Mouse (Mus musculus) megakaryocyte progenitor cell, adult 5-6 weeks (primary cell): ENCODE data around the gene 5031439G07Rik. TPM values are rescaled to one million over a fixed set of nuclear protein-coding genes. Genes with fewer than 3 reads are reported as not detected.

Source experiments
- total RNA-seq, 2 experiments: library from RNA; stranded (forward) in 1 of 2; stranded (reverse) in 1 of 2; fragments of 157-497, 149-512 nt in 1 of 2; fragments of 200-1000 nt in 1 of 2; gene quantifications; 2 replicates each; pipeline versions ENCODE4 v1.2.3 to v1.2.4; 2015 to 2017

5031439G07Rik gene
- total RNA-seq, 2 experiments from 2014 or later = 8.0 to 17.7 TPM

Other genes starting within 250 kb of the 5031439G07Rik start
- gene Phf21b, start 132.5 kb downstream of the 5031439G07Rik start, total RNA-seq (2015) = 0.20 and 0.32 TPM in 2 replicates
- 0.08 and 0.10 TPM in 2 replicates for gene Phf21b, start 132.5 kb downstream of the 5031439G07Rik start, total RNA-seq (2017)
- 0.25 and 0.46 TPM in 2 replicates for gene Gm29666, start 68.5 kb downstream of the 5031439G07Rik start, total RNA-seq (2015)
- 0.20 and 0.25 TPM in 2 replicates for gene Gm29666, start 68.5 kb downstream of the 5031439G07Rik start, total RNA-seq (2017)
- 43.6 and 44.8 TPM in 2 replicates for gene Nup50, start 65.1 kb downstream of the 5031439G07Rik start, total RNA-seq (2015)
- gene Nup50, start 65.1 kb downstream of the 5031439G07Rik start, total RNA-seq (2017) = 87.7 and 99.3 TPM in 2 replicates
- not detected in 2 replicates for gene Upk3a, start 28.6 kb upstream of the 5031439G07Rik start, total RNA-seq (2015)
- gene Upk3a, start 28.6 kb upstream of the 5031439G07Rik start, total RNA-seq (2017) = not detected in 2 replicates
- 12.4 and 12.5 TPM in 2 replicates for gene Fam118a, start 40.4 kb upstream of the 5031439G07Rik start, total RNA-seq (2015)
- 10.5 and 20.9 TPM in 2 replicates for gene Fam118a, start 40.4 kb upstream of the 5031439G07Rik start, total RNA-seq (2017)
- not detected in 2 replicates for gene Smc1b, start 143.4 kb upstream of the 5031439G07Rik start, total RNA-seq (2015)
- gene Smc1b, start 143.4 kb upstream of the 5031439G07Rik start, total RNA-seq (2017) = not detected in 2 replicates
- gene Ribc2, start 143.5 kb upstream of the 5031439G07Rik start, total RNA-seq (2015) = not detected in 2 replicates
- not detected in 2 replicates for gene Ribc2, start 143.5 kb upstream of the 5031439G07Rik start, total RNA-seq (2017)
- gene Fbln1, start 217.4 kb upstream of the 5031439G07Rik start, total RNA-seq (2015) = 0.42 and 0.47 TPM in 2 replicates
- gene Fbln1, start 217.4 kb upstream of the 5031439G07Rik start, total RNA-seq (2017) = 0.24 and 0.37 TPM in 2 replicates